Mouse (Mus musculus) thymus, postnatal 10 days (tissue): ENCODE data around the gene Klhl23.
A peak's percentile ranks its signal among the peaks of the same experiment; 100 is the strongest.

Experiments used
- DNase-seq, 2 experiments: peaks; one replicate each; pipeline ENCODE4 v3.0.0; 2021; ENCODE audit warnings: low spot score in 2 of 2

Gene Klhl23

DNA sequence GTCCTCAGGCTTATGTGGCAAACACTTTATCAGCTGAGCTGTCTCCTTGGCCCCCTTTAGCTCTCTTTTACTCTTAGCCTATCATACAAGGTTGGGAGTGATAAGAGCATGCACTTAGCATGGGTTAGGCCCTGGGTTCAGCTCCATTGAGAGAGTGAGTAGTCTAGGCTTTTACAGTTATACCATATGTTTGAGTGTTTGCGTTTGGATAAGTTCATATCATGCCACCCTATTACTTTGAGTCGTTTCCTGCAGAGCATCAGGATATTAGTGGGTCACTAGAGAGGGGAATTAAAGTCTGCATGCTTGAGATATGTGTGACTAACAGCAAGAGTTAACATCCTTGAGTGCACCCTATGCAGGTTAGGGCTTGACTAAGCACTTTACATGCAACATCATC is 7.9 kb downstream of the Klhl23 start:
- DNase-seq, result no peak

GRCm38 (mm10) chr2:69830116-69830515 is 8.4 kb downstream of the Klhl23 start:
- no peak for DNase-seq

DNA sequence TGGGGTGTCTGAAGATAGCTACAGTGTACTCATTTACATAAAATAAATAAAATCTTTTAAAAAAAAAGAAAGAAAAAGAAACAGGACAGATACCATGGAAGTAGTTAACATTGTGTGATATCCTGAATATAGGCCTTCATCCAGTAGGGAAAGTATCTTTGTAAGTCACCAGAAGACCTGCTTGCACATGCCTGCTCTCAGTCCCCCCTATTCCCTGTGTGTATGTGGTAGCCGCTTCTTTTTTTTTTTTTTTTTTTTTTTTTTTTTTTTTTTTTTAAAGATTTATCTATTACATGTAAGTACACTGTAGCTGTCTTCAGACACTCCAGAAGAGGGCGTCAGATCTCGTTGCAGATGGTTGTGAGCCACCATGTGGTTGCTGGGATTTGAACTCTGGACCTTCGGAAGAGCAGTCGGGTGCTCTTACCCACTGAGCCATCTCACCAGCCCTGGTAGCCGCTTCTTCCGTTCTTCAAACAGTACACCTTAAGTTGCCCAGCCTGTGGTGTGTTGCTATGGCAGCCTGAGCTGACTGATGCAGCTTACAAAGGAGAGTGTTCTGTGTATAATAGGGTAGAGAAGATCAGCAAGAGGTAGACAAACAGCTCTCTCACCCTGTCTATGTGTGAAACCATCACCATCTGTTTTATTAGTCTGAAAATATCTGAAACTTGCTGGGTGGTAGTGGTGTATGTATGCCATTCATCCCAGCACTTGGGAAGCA is 15.7 kb downstream of the Klhl23 start:
- DNase-seq, result no peak

GRCm38 (mm10) chr2:69837996-69838395 is 16.3 kb downstream of the Klhl23 start:
- no peak for DNase-seq

GRCm38 (mm10) chr2:69838707-69839106 is 17.0 kb downstream of the Klhl23 start:
- DNase-seq, result no peak

DNA sequence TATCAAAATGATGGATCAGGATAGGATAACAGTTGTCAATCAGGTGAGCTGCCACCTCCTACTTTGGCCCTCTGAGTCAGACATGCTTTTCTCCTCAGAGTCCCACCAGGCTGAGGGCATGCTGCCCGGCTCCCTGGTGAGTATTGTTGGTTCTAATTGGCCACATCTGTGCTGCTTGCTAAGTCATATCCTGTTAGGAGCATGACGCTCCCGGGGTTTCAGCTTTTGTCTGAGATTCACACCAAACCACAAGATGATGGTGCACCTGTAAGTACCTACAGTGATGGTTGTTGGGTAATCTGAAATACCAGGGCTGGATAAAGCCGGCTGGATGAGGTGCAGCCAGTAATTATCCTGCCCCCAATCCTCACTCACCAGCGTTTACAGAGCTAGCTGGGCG is 18.5 kb downstream of the Klhl23 start:
- DNase-seq, result no peak

- DNase-seq, result no peak
Observed at GRCm38 (mm10) chr2:69849215-69849614, 27.5 kb downstream of the Klhl23 start.

GRCm38 (mm10) chr2:69851427-69852058 is 29.8 kb downstream of the Klhl23 start:
- no peak for DNase-seq

DNA sequence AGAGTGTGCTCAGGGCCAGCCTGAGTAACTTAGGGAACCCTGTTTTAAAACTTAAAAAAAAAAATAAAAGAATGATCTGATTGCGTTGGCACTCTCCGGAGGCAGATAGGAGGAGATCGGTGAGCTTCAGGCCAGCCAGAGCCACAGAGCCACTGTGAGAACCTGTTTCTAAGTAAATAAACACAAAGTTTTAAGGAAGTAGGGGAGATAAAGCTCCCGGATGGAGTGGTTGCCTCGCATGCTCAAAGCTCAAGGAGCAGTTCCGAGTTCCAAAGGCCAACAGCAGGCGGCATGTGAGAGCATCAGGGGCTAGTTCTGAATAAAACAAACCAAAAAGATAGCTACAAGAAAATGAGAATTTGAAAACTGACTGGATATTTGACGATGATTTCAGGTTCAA is 34.6 kb downstream of the Klhl23 start:
- no peak for DNase-seq

DNA sequence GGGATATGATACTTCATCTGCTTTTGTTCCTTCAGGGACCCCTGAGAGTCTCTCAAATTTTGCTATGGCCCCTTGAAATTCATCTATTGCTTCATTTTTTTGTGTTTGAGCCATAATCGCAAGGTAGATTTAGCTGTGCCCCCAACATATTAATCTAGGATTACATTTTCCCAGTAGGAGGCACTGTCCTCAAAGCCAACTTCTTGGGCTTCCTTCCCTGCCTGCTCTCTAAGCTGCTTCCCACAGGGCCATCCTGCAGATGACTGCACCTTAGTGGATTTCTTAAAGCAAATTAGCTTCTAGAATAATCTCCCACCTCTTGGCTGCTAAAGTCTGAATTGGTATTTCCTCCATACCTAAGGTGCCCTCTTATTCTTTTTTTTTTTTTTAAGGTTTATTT is 36.1 kb downstream of the Klhl23 start:
- no peak for DNase-seq

DNA sequence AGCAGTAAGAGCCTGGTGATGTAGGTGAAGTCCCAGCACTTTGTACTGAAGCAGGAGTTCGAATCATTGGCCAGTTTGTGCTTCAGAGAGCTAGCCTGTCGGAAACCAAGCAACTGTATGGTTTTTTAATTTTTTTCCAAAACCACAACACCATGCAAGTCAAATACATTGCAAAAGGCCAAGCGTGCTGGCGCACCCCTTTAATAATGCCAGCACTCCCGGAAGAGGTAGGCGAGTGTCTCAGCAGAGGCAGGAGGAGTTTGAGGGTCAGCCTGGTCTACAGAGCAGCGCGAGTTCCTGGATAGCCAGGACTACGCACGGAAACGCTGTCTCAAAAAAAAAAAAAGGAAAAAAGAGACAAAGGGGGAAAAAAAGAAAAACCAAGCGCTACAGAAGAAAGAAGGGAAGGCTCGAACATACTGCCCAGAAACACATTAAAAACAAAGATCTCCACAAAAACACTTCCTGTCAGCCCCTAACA is 39.3 kb downstream of the Klhl23 start:
- peak; percentile 15 to 28 for DNase-seq

- peak; percentile 92 to 93 for DNase-seq
Observed at GRCm38 (mm10) chr2:69861485-69862091, 39.8 kb downstream of the Klhl23 start, which contains the start of gene Ssb. Gene Ssb, plus strand, starts transcription at chr2:69861562.

DNA sequence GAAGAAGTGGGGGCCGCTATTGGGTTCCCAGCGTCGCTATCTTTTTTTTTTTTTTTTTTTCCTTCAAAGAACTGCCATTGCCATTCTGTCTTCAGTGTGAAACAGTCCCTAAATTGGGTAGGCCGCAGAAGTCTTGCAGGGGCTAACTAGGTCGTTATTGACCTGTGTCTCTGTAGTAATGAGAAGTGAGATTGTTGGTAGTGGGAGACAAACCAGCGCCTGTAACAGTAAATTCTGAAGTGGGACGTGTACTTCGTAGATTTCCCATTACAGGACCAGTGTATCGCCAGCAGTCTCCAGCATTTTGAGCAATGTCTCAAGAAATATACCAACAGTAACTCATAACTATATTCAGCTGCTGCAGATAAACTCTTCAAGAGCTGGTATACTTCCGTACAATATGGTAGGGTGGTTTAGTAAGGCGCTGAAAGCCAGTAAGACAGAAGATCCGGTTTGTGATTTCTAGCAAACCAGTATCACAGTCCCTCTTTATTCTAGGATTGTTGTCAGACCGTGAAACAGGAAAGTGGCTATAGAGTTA is 40.4 kb downstream of the Klhl23 start:
- no peak for DNase-seq

GRCm38 (mm10) chr2:69883990-69884391 is 62.2 kb downstream of the Klhl23 start:
- no peak for DNase-seq

DNA sequence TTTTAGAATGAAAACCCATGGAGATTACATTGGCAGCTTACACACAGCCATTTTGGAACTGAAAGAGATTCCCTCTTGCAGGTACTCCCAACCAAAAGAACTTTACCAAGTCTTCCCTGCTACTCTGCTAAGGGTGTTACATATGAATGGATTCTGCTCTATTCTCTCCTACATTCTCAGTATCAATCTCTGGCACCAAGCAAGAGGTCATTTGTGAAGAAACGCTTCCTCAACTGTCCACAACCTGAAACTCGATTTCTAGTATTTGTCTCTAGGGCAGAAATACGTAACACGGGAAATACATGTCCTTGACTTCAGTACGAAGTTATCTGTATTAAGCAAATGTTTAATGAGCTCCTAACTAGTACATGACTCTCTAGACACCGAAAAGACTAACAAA is 62.8 kb downstream of the Klhl23 start:
- DNase-seq, result no peak

DNA sequence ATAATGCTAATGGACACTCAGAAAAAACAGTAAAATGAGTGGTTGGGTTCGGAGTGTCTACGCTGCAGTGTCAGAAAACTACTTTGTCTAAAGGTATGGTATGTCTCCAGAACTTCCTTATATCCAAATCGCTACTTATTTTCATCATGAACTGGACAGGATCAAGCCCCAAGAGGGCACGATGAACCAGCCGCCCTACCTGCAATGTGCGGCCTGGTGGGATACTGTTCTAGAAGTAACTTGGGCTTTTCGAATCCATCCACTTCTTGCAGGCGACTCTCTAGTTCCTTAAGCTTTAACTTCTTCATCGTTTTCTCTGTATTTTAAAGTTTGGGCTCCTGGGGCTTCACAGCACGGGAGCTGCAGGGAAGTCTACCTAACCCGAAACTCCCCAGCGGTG is 63.3 kb downstream of the Klhl23 start:
- no peak for DNase-seq

DNA sequence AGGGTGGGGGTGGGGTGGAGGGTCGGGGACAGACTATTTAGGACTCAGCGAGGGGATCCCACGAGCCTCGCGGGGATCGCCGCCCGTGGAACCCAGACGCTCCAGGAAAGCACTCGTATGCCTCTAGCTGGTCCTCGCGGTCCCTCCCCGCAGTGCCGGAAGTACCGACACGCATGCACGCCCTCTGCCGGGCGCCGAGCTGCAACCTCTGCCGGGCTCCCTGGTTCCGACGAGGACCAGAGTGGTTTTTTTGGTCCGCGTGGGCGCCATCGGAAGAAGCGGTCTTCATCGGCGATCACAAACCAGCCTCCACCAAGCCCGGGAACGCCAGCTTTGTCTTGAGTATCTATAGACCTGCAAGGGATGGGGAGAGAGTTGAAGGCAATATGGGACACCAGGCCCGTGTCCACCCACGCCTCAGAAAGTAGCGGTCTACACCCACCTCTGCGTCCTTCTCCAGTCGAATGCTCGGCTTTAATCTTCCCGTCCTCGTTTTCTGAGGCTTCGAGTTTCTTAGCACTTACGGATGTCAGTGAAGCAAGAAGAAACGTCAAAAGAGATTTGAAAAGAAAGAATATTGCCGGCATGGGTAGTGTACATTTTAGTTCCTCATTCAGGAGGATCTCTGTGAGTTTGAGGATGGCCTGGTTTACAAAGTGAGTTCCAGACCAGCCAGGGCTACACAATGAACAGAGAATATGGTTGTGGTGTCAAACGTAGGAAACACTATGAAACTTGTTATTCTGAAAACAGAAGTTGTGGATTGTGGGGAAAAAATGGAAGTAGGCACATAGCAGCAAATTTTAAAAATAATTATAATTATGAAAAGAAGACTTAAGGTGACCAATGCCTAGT is 63.9 kb downstream of the Klhl23 start, which contains the start of gene Mettl5:
Gene Mettl5, minus strand, starts transcription at position 165 of the 855 bp plus-strand sequence.
- peak; percentile 84 to 91 for DNase-seq
